Mouse (Mus musculus) heart, embryonic 15.5 days (tissue): ENCODE results near the gene Fbxo36. TPM values are rescaled to one million over a fixed set of nuclear protein-coding genes. Genes with fewer than 3 reads are reported as not detected.

Experiments used
- ATAC-seq: fragments of 200-750 bp; cut with Nextera tagmentation; replicated peaks from 2 replicates; pipeline ENCODE4 v1.8.0; 2017; ENCODE audit warnings: low read depth, moderate TSS enrichment; ENCODE audit not compliant: insufficient number of reproducible peaks, insufficient read depth, low FRiP score
- H3K27ac ChIP-seq: fragments of 300-500 bp; sonication (generic); 2 replicates; pipeline ENCODE4 v1.5.1; 2015; ENCODE audit warnings: mild to moderate bottlenecking, inconsistent platforms
- H3K27me3 ChIP-seq: fragments of 300-500 bp; sonication (generic); 2 replicates; pipeline ENCODE4 v1.6.1; 2015; ENCODE audit warnings: inconsistent platforms
- H3K36me3 ChIP-seq: fragments of 300-500 bp; sonication (generic); 2 replicates; pipeline ENCODE4 v1.6.1; 2015; ENCODE audit warnings: mild to moderate bottlenecking, inconsistent platforms
- H3K4me1 ChIP-seq: fragments of 300-500 bp; sonication (generic); replicated peaks from 2 replicates; pipeline ENCODE4 v1.6.1; 2015; ENCODE audit warnings: inconsistent platforms
- H3K4me2 ChIP-seq: fragments of 300-500 bp; sonication (generic); 2 replicates; pipeline ENCODE4 v1.6.1; 2015; ENCODE audit warnings: inconsistent platforms, mild to moderate bottlenecking, moderate library complexity
- H3K4me3 ChIP-seq: fragments of 300-500 bp; sonication (generic); 2 replicates; pipeline ENCODE4 v1.5.1; 2015; ENCODE audit warnings: mild to moderate bottlenecking, inconsistent platforms
- H3K9ac ChIP-seq: fragments of 300-500 bp; sonication (generic); 2 replicates; pipeline ENCODE4 v1.6.1; 2015; ENCODE audit warnings: mild to moderate bottlenecking, inconsistent platforms
- H3K9me3 ChIP-seq: fragments of 300-500 bp; sonication (generic); replicated peaks from 2 replicates; pipeline ENCODE4 v1.6.1; 2016; ENCODE audit warnings: inconsistent platforms
- WGBS: fragments of 180-500 bp; shearing (Covaris S2); methylation state at CpG from one replicate; pipeline ENCODE4 v1.1.7; 2015; ENCODE audit warnings: mixed read lengths; 5-methylcytosine and 5-hydroxymethylcytosine counted together
- polyA plus RNA-seq: library from polyadenylated mRNA; unstranded; fragments of >200 nt; fragmentation: Nextera tagmentation; extraction: Ambion mirVana; gene quantifications from 2 replicates; pipeline ENCODE4 v1.2.1, GENCODE M21; 2015

Gene Fbxo36
- polyA plus RNA-seq, 1 experiment from 2014 or later: 6.8 TPM

DNA sequence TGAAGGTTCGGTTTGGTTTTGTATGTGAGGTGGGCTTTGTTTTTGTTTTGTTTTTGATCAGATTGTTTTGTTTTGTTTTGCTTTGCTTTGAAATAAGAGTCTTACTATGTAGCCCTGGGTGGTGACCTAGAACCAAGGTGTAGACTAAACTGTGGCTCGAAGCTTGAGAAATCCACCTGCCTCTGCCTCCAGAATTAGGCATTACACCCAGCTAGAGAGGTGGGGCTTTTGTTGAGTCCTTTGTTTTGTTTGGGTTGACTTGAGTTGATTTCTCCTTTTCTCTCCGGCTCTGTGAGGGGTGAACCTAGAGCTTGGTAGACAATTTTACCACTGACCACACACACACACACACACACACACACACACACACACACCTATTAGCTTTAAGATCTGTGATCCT is 1.4 kb downstream of the Fbxo36 start:
- H3K9ac ChIP-seq: no peak overlapping the region
- H3K27ac ChIP-seq: 0 out of 2 replicates have a peak overlapping the region, but pooled peaks have one; percentile 99
- H3K4me2 ChIP-seq: peak overlapping the region; percentile 80
- ATAC-seq: no peak
- no peaks in the 10 kb centered on the region for H3K36me3 ChIP-seq
- WGBS: 69% methylated on average over 3 of the region's 3 CpGs
- H3K27me3 ChIP-seq: no peaks in the 10 kb centered on the region
- peak overlapping the region; percentile 98; the same call in 1 of the 2 replicates for H3K4me3 ChIP-seq
- H3K4me1 ChIP-seq: peaks cover 19% of the 10 kb centered on the region
- no peaks in the 10 kb centered on the region for H3K9me3 ChIP-seq

DNA sequence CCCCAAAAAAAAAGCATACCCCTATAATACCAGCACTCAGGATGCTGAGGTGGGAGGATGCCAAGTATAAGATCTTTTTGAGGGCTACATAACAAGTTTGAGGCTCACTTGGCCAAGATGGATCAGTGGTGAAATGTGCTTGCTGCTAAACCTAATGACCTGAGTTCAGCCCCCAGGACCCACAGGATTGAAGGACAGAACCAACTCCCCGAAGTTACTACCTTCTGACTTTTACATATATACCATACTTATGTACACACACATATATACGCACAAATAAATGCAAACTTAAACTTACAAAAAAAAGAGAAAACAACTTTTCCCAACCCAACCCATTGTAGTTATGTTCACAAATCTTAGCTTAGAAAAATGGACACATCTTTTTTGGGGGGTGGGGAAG is 3.7 kb downstream of the Fbxo36 start:
- Histone ChIP-seq H3K4me3 (no peak overlapping the region), H3K9ac (no peak overlapping the region), H3K36me3 (no peaks in the 10 kb centered on the region), H3K4me1 (peaks cover 7% of the 10 kb centered on the region), H3K27me3 (no peaks in the 10 kb centered on the region), H3K4me2 (no peak overlapping the region), H3K27ac (no peak overlapping the region), H3K9me3 (no peaks in the 10 kb centered on the region)
- WGBS: 85% methylated on average over 2 of the region's 2 CpGs
- no peak for ATAC-seq

DNA sequence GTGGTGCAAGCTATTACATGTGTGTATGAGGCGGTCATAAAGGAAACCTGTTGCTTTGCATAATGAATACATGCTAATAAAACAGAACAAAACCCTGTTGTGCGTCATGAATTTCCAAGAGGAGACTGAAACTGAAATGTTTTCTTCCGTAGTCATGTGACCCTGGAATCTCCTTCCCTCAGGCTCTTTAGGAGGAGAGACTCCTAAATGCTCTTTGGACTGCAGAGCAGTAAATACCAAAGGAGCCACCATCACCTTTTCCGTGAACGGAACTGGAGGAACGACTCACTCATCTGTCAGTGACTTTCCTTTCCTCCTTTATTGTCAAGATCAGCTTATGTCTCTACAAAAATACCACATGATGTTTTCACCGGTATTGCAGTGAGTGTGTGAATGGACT is 8.1 kb downstream of the Fbxo36 start:
- Histone ChIP-seq H3K4me3 (no peak overlapping the region), H3K27ac (no peak overlapping the region), H3K4me2 (no peak overlapping the region), H3K9me3 (no peaks in the 10 kb centered on the region), H3K4me1 (no peaks in the 10 kb centered on the region), H3K36me3 (no peaks in the 10 kb centered on the region), H3K9ac (no peak overlapping the region), H3K27me3 (no peaks in the 10 kb centered on the region)
- no peak for ATAC-seq
- WGBS: 84% methylated on average over 7 of the region's 7 CpGs

DNA sequence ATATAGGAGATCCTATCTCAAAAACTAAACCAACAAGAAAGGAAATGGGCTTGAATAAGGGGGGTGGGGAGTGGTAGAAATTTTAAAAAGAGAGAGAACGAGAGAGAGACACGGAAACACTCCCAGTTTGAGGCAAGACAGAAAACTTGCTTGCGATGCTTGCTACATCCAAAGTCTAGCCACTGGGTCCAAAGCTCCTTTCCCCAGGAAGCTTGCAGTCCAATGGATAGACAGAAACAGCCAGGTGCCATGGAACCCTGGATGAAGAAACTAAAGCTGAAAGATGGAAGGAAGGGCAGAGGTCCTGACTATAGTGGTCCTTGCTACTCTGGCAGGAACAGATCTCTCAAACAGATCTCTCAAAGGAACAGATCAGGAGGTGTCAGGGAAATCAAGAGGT is 8.7 kb downstream of the Fbxo36 start:
- no peak overlapping the region for H3K27ac ChIP-seq
- H3K4me2 ChIP-seq: no peak overlapping the region
- no peaks in the 10 kb centered on the region for H3K27me3 ChIP-seq
- no peaks in the 10 kb centered on the region for H3K36me3 ChIP-seq
- no peaks in the 10 kb centered on the region for H3K9me3 ChIP-seq
- no peak overlapping the region for H3K9ac ChIP-seq
- H3K4me1 ChIP-seq: no peaks in the 10 kb centered on the region
- WGBS: 94% methylated on average over 3 of the region's 3 CpGs
- no peak for ATAC-seq
- H3K4me3 ChIP-seq: no peak overlapping the region

DNA sequence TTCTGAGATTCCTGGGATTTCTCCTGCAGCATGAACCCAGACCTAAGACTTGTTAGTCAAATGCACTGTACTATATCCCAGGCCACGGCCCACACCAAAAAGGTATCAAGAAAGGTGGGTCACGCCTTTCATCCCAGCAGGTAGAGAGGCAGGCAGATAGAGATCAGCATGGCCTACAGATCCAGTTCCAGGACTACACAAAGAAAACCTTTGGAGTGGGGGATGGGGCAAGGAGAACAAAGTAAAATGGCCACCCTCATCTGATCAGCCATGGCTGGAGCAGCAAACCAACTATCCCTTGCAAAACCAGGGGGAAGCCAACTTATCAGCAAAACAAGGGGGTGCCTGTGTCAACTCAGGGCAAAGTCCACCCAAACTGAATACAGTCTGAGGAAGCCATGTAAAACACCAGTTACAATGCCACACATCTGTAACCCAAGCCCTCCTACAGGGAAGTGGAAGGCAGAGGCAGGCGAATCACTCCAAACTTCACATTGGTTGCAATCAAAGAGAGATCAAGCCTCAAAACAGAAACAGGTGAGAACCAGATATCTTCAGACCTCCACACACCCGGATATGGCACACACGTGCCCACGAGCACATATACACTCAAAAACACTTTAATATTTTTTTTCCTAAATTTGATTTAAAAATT is 9.3 kb downstream of the Fbxo36 start:
- Histone ChIP-seq H3K36me3 (no peaks in the 10 kb centered on the region), H3K9ac (no peak overlapping the region), H3K27me3 (no peaks in the 10 kb centered on the region), H3K9me3 (no peaks in the 10 kb centered on the region), H3K4me1 (no peaks in the 10 kb centered on the region), H3K4me3 (no peak overlapping the region), H3K4me2 (no peak overlapping the region), H3K27ac (no peak overlapping the region)
- 91% methylated on average over 6 of the region's 6 CpGs for WGBS
- no peak for ATAC-seq

DNA sequence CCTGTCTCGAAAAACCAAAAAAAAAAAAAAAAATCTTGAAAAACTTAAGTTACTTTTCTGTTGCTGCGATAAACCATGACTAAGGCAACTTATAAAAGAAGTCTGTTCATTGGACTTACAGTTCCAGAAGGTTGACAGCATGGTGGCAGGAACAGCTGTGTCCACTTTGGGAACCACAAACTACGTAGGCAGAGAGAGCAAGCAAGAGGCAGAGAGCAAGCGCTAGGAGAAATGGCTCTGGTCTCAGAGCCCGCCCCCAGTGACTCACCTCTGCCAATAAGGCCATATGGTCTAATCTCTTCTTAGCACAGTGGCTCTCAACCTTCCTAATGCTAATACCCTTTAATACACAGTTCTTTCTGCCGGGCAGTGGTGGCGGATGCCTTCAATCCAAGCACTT is 10.2 kb downstream of the Fbxo36 start:
- Histone ChIP-seq H3K4me1 (no peaks in the 10 kb centered on the region), H3K27me3 (no peaks in the 10 kb centered on the region)
- WGBS: 92% methylated on average over 7 of the region's 7 CpGs

GRCm38 (mm10) chr1:84850471-84850870 is 10.8 kb downstream of the Fbxo36 start:
- Histone ChIP-seq H3K27me3 (no peaks in the 10 kb centered on the region), H3K4me1 (no peaks in the 10 kb centered on the region), H3K36me3 (no peaks in the 10 kb centered on the region), H3K9me3 (no peaks in the 10 kb centered on the region), H3K4me3 (no peak overlapping the region), H3K4me2 (no peak overlapping the region), H3K27ac (no peak overlapping the region), H3K9ac (no peak overlapping the region)
- WGBS: 92% methylated on average over 7 of the region's 7 CpGs
- no peak for ATAC-seq

More for the DNA sequence above, 10.2 kb downstream of the Fbxo36 start:
- no peak for ATAC-seq
- Histone ChIP-seq H3K9ac (no peak overlapping the region), H3K9me3 (no peaks in the 10 kb centered on the region), H3K36me3 (no peaks in the 10 kb centered on the region), H3K27ac (no peak overlapping the region), H3K4me2 (no peak overlapping the region), H3K4me3 (no peak overlapping the region)

GRCm38 (mm10) chr1:84851512-84852235 is 12.0 kb downstream of the Fbxo36 start:
- WGBS: 35% methylated on average over 9 of the region's 9 CpGs
- Histone ChIP-seq H3K27ac (no peak overlapping the region), H3K9ac (no peak overlapping the region), H3K27me3 (no peaks in the 10 kb centered on the region), H3K4me1 (no peaks in the 10 kb centered on the region), H3K9me3 (no peaks in the 10 kb centered on the region), H3K4me2 (no peak overlapping the region), H3K4me3 (no peak overlapping the region), H3K36me3 (no peaks in the 10 kb centered on the region)
- no peak for ATAC-seq

- H3K4me3 ChIP-seq: no peak overlapping the region
- 73% methylated on average over 1 of the region's 1 CpGs for WGBS
- H3K4me1 ChIP-seq: no peaks in the 10 kb centered on the region
- H3K9me3 ChIP-seq: no peaks in the 10 kb centered on the region
- no peak overlapping the region for H3K9ac ChIP-seq
- no peak for ATAC-seq
- no peaks in the 10 kb centered on the region for H3K36me3 ChIP-seq
- no peak overlapping the region for H3K27ac ChIP-seq
- H3K4me2 ChIP-seq: no peak overlapping the region
- no peaks in the 10 kb centered on the region for H3K27me3 ChIP-seq
These were observed 14.1 kb downstream of the Fbxo36 start for GRCm38 (mm10) chr1:84853721-84854120.

- Histone ChIP-seq H3K4me3 (no peak overlapping the region), H3K27ac (0 out of 2 replicates have a peak overlapping the region, but pooled peaks have one; percentile 0), H3K9ac (no peak overlapping the region), H3K36me3 (no peaks in the 10 kb centered on the region), H3K27me3 (no peaks in the 10 kb centered on the region), H3K4me1 (no peaks in the 10 kb centered on the region), H3K4me2 (no peak overlapping the region), H3K9me3 (no peaks in the 10 kb centered on the region)
- 72% methylated on average over 2 of the region's 2 CpGs for WGBS
- no peak for ATAC-seq
These were observed 15.3 kb downstream of the Fbxo36 start for GRCm38 (mm10) chr1:84854966-84855365.

- Histone ChIP-seq H3K27ac (no peak overlapping the region), H3K36me3 (no peaks in the 10 kb centered on the region), H3K9me3 (no peaks in the 10 kb centered on the region), H3K4me2 (no peak overlapping the region), H3K27me3 (no peaks in the 10 kb centered on the region), H3K4me1 (peaks cover 5% of the 10 kb centered on the region), H3K4me3 (no peak overlapping the region), H3K9ac (no peak overlapping the region)
- whole genome bisulfite sequencing: 41% methylated on average over 2 of the region's 2 CpGs
- peak; percentile 65 for ATAC-seq
These were observed 16.1 kb downstream of the Fbxo36 start for GRCm38 (mm10) chr1:84855756-84856155.

- Histone ChIP-seq H3K4me3 (no peak overlapping the region), H3K36me3 (no peaks in the 10 kb centered on the region), H3K4me2 (no peak overlapping the region), H3K4me1 (peaks cover 6% of the 10 kb centered on the region), H3K9me3 (no peaks in the 10 kb centered on the region), H3K27me3 (no peaks in the 10 kb centered on the region), H3K9ac (no peak overlapping the region), H3K27ac (no peak overlapping the region)
- WGBS: 90% methylated on average over 6 of the region's 6 CpGs
- ATAC-seq: no peak
These were observed 20.0 kb downstream of the Fbxo36 start for GRCm38 (mm10) chr1:84859597-84859996.
